Mouse (Mus musculus) olfactory bulb, adult 2 months (tissue): ENCODE results near the gene Vwce. TPM values are rescaled to one million over a fixed set of nuclear protein-coding genes. Genes with fewer than 3 reads are reported as not detected.

Experiments used
- H3K27ac ChIP-seq: fragments of 200-500 bp; 2 replicates; pipeline ENCODE4 v1.5.1; 2012; ENCODE audit warnings: low read depth, low read length; ENCODE audit not compliant: insufficient read depth
- H3K4me1 ChIP-seq: fragments of 200-500 bp; 2 replicates; pipeline ENCODE4 v1.6.1; 2012; ENCODE audit warnings: low read length; ENCODE audit not compliant: control insufficient read depth, insufficient read depth
- H3K4me3 ChIP-seq: fragments of 200-500 bp; 2 replicates; pipeline ENCODE4 v1.5.1; 2012; ENCODE audit warnings: mild to moderate bottlenecking, low read depth, low read length, moderate library complexity; ENCODE audit not compliant: insufficient read depth
- CTCF ChIP-seq: fragments of 200-500 bp; IDR thresholded peaks from 2 replicates; pipeline ENCODE4 v1.5.1; 2012; ENCODE audit warnings: low read depth, mild to moderate bottlenecking, low read length, moderate library complexity; ENCODE audit not compliant: insufficient read depth
- POLR2A ChIP-seq: fragments of 200-500 bp; IDR thresholded peaks from 2 replicates; pipeline ENCODE4 v1.6.1; 2012; ENCODE audit warnings: mild to moderate bottlenecking, low read depth, low read length, moderate library complexity; ENCODE audit not compliant: insufficient read depth
- WGBS: fragments of 180-500 bp; shearing (Covaris S2); methylation state at CpG from one replicate; pipeline ENCODE4 v1.1.7; 2018; 5-methylcytosine and 5-hydroxymethylcytosine counted together
- polyA plus RNA-seq: library from polyadenylated mRNA; stranded (reverse); fragments of >200 nt; gene quantifications from 2 replicates; pipeline ENCODE4 v1.2.4, GENCODE M21; 2012; ENCODE audit warnings: low replicate concordance; ENCODE audit not compliant: missing spikeins, insufficient read depth, insufficient read length

Vwce gene
- polyA plus RNA-seq, 1 experiment, result not detected

DNA sequence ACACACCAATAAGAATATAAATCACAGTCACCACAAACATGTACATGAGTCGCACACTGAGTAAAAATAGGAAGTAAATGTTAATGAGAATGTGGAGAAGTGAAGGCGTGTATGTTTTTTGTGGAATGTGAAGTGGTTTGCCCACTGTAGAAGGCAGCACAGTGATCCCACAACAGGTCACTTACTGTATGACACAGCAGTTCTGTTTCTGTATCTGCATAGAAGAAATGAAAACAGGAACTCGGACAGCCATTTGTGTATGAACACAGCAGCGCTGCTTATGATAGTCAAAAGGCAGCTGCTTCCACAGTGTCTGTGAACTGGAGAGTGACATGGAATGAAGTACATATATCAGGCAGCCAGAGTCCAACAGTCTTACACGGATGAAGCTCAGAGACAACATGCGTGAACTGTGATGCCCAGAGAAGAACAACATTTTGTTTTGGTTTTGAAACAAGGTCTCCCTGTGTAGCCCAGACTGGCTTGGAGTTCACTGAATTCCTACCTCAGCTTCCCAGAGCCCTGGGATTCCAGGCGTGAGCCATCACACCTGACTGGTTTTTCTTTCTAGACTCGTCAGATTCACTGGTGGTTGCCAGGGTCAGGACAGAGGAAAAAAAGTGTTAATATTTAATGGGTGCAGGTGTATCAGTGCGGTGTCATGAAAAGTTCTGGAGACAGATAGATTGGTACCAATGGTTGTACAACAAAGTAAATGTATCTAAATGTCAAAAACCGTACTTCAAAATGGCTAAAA, 60.1 kb downstream of the Vwce start:
- Histone ChIP-seq H3K4me3 (no peak overlapping the region), H3K27ac (no peak overlapping the region), H3K4me1 (peaks cover 4% of the 10 kb centered on the region; the same call in 1 of the 2 replicates)
- TF ChIP-seq CTCF (no peak), POLR2A (no peak)
- 88% methylated on average over 10 of the region's 10 CpGs for WGBS

DNA sequence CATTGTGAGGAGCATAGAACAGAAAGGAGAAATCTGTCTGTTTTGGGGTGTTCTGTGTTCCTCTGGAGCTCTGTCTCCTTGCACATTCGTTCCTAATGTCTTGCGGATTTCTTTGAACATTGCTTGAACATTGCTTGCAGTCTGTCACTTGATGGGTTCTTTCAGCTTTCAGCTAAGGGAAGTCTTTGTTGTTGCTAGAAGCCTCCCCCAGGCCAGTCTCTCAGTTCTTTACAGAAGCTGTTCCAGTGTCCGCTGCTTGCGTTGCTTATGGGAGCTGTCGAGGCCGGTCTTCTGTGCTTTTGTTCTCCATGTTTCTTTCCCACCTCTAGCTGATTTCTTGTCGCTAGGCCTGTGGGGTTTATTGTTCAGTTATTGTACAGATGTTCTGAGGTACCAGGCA, 61.8 kb downstream of the Vwce start:
- no peak overlapping the region for H3K27ac ChIP-seq

DNA sequence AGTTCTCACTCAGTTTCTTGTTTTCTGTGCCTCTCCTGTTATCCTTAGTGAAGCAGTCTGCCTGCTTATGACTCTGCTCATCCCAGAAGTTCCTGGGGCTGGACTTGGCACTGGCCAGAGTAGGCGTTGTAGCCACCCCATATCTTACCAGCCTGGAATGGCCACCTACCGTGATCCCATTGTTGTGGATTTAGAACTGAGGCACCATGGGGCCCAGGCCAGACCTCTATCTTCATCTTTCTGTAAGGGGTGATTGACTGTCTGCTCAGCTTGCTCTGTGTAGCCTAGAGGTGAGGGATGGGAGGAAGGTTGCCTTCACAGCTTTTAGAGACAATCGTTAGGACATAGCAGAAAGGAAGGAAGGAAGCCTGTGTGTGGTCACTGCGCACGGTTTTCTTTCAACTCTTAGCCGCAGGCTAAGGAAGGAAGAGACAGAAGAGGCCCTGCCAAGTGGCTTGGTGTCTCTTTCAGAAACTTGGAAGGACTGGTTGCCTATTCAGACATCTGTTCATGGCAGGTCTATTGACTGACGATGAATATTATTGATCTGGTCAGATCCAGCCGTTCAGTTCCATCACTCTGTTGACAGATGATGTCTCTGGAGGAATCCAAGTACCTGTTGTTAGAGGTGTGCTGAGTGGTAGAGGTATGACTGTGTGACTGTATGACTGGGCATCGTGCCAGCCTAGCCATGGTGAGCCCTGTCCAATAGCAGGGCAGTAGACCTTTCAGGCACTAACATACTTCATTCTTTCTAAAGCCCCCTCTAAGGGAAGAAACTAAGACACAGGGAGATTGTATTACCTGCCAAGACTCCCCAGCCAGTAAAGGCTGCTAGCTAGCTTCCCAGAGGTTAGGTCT, 64.3 kb downstream of the Vwce start:
- TF ChIP-seq CTCF, result no peak
- no peak for TF ChIP-seq POLR2A
- WGBS, result 76% methylated on average over 9 of the region's 9 CpGs

More for the DNA sequence above, 61.8 kb downstream of the Vwce start:
- 40% methylated on average over 7 of the region's 7 CpGs for WGBS
- Histone ChIP-seq H3K4me1 (peaks cover 11% of the 10 kb centered on the region), H3K4me3 (no peak overlapping the region)
- TF ChIP-seq CTCF (no peak), POLR2A (no peak)

DNA sequence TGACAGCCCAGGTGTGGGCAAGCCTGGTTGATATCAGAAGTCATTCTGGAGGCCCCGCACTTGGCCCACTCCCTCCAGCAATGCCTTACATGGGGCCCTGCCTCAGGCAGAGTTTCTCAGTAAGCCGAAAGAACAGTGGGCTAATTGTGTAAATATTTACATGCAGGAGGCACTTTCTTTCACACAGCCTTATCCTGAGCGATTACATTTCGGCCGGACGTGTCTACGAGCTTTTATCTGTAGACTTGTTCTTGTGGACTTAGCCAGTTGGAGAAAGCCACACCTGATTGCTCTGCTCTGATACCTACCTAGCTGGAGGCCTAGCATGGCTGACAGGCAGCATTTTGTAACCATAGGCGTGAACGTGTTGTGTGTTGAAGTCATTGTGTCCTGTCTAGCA, 65.8 kb downstream of the Vwce start:
- H3K4me3 ChIP-seq, result no peak overlapping the region
- H3K27ac ChIP-seq, result no peak overlapping the region
- H3K4me1 ChIP-seq, result peaks cover 29% of the 10 kb centered on the region
- WGBS, result 56% methylated on average over 9 of the region's 9 CpGs
- TF ChIP-seq POLR2A (no peak), CTCF (no peak)

More for the DNA sequence above, 64.3 kb downstream of the Vwce start:
- H3K4me3 ChIP-seq, result no peak overlapping the region
- no peak overlapping the region for H3K27ac ChIP-seq
- H3K4me1 ChIP-seq, result peaks cover 27% of the 10 kb centered on the region

DNA sequence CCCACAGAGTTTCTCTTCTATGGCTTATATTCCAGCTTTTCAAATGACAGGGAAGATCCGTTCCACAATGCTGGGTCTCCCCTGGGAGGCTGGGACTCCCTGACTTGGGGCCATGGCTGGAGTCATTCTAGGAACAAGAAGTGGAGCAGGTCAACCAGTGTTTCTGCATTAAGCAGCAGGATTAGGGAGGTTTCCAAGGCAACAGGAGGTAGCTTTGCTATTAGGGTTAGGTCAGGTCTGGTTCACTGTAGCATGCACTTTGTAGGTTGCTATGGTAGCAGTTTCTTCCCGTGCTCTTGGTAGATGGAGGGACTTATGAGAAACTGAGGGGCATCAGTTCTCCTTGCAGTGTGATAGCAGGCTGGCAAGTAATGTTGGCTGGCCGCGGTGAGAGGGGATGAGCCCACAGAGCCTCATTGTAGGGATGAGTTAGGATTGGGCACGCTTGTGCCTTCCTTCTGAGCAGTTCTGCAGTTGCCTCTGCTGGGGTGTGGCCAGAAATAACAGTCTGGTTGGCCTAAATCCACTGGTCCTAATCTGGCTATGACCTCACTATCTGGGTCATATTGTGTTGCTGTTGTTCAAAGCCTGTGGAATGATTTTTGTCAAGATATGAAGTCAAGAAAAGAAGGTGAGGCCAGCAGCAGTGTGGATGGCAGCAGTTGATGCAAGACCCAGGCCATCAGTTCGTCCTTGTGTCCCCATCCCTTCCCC, 67.2 kb downstream of the Vwce start:
- Histone ChIP-seq H3K4me3 (no peak overlapping the region), H3K4me1 (peaks cover 32% of the 10 kb centered on the region), H3K27ac (no peak overlapping the region)
- no peak for TF ChIP-seq POLR2A
- TF ChIP-seq CTCF, result no peak
- WGBS, result 59% methylated on average over 6 of the region's 6 CpGs

DNA sequence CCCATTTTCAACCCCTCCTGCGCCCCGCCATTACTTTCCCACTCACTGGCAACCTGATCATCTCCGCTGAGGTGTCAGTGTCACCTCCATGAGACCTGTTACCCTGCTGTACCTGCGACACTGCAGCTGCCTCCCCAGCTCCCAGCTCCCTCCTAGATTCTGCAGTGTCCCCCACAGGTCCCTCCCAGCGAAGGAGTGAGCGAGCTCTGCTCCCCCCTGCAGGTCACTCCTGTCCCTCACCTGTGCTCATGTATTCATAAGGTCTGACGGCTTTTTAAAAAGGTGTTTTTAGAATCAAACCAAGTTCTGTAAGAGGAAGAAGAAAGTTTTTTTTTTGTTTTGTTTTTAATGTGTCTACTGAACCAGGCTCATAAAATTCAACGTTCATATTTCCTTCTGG, 68.1 kb downstream of the Vwce start:
- Histone ChIP-seq H3K4me1 (peaks cover 32% of the 10 kb centered on the region), H3K4me3 (no peak overlapping the region), H3K27ac (no peak overlapping the region)
- no peak for TF ChIP-seq CTCF
- 89% methylated on average over 8 of the region's 8 CpGs for whole genome bisulfite sequencing

DNA sequence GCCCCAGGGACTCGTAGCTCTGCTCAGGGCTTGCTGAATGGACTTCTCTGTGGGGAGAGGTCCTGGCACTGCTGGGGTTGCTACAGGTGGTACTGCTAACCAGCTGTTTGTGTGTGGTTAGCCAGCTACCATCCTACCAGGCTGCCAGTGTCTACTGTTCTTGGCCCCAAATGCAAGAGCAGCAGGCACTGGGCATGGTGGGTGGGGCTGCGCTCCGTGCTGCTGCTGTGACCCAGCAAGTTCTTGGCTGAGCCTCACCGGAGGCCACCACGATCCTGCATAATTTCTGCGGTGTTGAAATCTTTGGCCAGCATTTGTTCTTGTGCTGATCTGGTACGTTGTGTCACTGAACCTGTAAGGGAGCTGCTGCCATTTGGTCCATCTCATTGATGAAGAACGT, 69.5 kb downstream of the Vwce start:
- Histone ChIP-seq H3K27ac (no peak overlapping the region), H3K4me3 (no peak overlapping the region), H3K4me1 (peaks cover 30% of the 10 kb centered on the region)
- WGBS, result 62% methylated on average over 8 of the region's 8 CpGs
- no peak for TF ChIP-seq POLR2A
- no peak for TF ChIP-seq CTCF

DNA sequence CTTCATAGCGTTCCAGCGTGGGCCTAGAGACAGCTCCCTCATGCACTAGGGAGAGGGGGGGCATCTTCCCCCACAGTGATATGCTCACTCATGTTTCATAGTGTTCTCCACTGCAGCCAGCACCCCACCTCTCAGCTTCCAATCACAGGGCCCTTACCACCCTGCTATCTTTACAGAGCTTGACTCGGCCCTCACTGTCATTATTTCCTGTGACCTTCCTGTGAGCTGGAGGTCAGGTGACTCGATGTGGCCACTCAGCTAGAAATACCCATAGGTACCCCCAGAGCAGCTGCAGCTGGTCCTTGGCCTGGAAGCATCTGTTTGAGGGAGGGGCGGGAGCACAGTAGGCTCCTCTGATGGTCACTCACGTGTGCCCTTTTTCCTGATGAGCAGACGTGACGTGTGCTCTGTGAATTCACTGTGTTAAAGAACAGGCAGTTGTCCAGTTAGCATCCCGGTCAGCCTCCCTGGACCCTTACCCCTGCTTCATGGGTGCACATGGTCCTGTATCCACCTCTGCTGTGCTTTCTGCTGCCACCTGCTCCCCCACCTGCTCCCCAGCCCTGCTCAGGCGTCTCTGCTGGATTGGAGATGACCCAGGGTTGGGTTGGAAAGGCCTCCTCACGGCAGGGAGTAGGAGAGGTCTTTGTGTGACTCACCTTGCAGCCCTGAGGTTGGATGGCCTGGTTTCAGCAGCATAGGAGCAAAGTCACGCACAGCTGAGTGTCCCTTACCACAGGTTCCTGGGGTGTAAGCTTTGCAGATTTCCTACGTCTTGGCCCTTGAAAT, 73.3 kb downstream of the Vwce start:
- peaks cover 25% of the 10 kb centered on the region for H3K4me1 ChIP-seq
- TF ChIP-seq POLR2A, result no peak
- no peak for TF ChIP-seq CTCF
- no peak overlapping the region for H3K27ac ChIP-seq
- WGBS, result 82% methylated on average over 13 of the region's 13 CpGs
- no peak overlapping the region for H3K4me3 ChIP-seq
